Mouse (Mus musculus): ENCODE results near the gene Mei1. TPM values are rescaled to one million over a fixed set of nuclear protein-coding genes. Genes with fewer than 3 reads are reported as not detected.

Mei1 gene
- total and polyA plus RNA-seq, 3 experiments, result 0.05 TPM; not detected in 2

- Histone ChIP-seq H3K9me3 (replicated peaks) (no peaks in the 10 kb centered on the region), H3K4me3 (ENCODE audit: low read depth, low read length) (peak overlapping the region; percentile 66; the same call in 1 of the 2 replicates), H3K4me1 (ENCODE audit: insufficient read depth, low read depth, low read length) (peaks cover 82% of the 10 kb centered on the region), H3K36me3 (replicated peaks) (peaks cover 63% of the 10 kb centered on the region), H3K27me3 (ENCODE audit: insufficient read depth, low read length) (no peaks in the 10 kb centered on the region)
- ATAC-seq (ENCODE audit: extremely low read depth, insufficient number of reproducible peaks, low FRiP score, poor library complexity, severe bottlenecking), result no peak
- DNase-seq (ENCODE audit: low spot score), result no peak
- peak; percentile 96 for TF ChIP-seq CTCF (IDR thresholded peaks at IDR 0.05; ENCODE audit: low read depth, low read length)
- no peak for TF ChIP-seq GATA1 (IDR thresholded peaks at IDR 0.05; ENCODE audit: borderline replicate concordance, low read length)
- no peak for TF ChIP-seq GATA2 (IDR thresholded peaks at IDR 0.05; ENCODE audit: borderline replicate concordance, low read depth, low read length)
- TF ChIP-seq POLR2AphosphoS5 (IDR thresholded peaks at IDR 0.05; ENCODE audit: insufficient replicate concordance, low read depth, low read length), result no peak; the same call in 1 of the 2 replicates
These were observed 95.8 kb downstream of the Mei1 start for GRCm38 (mm10) chr15:82165332-82166239.

- ATAC-seq (ENCODE audit: extremely low read depth, insufficient number of reproducible peaks, low FRiP score, poor library complexity, severe bottlenecking) (peak; percentile 12; the same call in 1 of the 2 replicates), DNase-seq (ENCODE audit: low spot score) (no peak)
- Histone ChIP-seq H3K36me3 (replicated peaks) (peaks cover 63% of the 10 kb centered on the region), H3K27me3 (ENCODE audit: insufficient read depth, low read length) (no peaks in the 10 kb centered on the region), H3K9me3 (replicated peaks) (no peaks in the 10 kb centered on the region), H3K4me3 (ENCODE audit: low read depth, low read length) (peak overlapping the region; percentile 66; the same call in 1 of the 2 replicates), H3K4me1 (ENCODE audit: insufficient read depth, low read depth, low read length) (peaks cover 73% of the 10 kb centered on the region)
- TF ChIP-seq TAL1 (conservative IDR thresholded peaks at IDR 0.05; ENCODE audit: low read depth, low read length) (no peak), GATA1 (IDR thresholded peaks at IDR 0.05; ENCODE audit: borderline replicate concordance, low read length) (no peak), GATA2 (IDR thresholded peaks at IDR 0.05; ENCODE audit: borderline replicate concordance, low read depth, low read length) (no peak), CTCF (IDR thresholded peaks at IDR 0.05; ENCODE audit: low read depth, low read length) (no peak), POLR2AphosphoS5 (IDR thresholded peaks at IDR 0.05; ENCODE audit: insufficient replicate concordance, low read depth, low read length) (no peak)
These were observed 96.7 kb downstream of the Mei1 start for GRCm38 (mm10) chr15:82166240-82167100.

DNA sequence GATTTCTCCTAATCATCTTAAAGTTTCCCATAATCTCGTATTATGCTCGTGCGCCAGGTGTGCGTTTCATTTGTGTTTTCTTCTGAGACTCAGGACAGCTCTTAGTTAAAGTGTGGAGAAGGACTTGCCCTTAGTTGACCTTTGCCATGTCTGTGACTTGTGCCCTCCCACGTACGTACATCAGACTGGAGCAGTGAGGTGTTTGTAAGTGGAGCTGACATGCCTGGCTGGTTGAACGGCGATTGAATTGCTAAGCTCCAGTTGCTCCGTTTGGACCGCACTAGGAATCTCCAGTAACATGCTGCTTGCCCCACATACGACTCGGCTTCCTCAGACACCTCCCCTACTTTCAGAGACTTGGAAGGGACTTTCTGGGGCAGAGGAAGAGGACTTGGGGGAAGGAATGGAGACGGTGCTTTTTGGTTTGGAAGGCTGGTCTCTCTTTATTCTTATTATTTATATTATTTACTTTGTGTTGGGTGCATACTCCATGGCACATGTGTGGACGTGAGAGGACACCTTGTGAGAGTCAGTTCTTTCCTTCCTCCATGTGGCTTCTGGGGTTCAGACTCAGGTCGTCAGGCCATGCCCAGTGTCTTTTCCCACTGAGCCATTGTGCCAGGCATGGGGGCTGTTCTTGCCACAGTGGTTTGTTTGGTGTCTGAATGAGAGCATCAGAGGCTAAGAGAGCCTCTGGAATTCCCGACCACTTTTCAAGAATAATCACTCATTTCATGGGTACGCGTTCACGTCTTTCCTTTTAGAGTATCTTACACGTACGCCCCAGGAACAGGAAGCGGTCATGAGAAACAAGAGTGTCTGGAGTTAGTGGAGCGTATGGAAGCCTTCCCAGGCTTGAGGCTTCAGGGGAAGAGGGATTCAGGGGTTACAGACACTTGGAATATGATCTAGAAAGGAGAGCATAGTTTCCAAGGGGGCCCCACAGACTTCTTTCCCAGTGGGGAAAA, 97.7 kb downstream of the Mei1 start:
- DNase-seq (ENCODE audit: low spot score) (no peak), ATAC-seq (ENCODE audit: extremely low read depth, insufficient number of reproducible peaks, low FRiP score, poor library complexity, severe bottlenecking) (no peak)
- H3K9me3 ChIP-seq (replicated peaks), result no peaks in the 10 kb centered on the region
- peaks cover 68% of the 10 kb centered on the region for H3K36me3 ChIP-seq (replicated peaks)
- peaks cover 63% of the 10 kb centered on the region for H3K4me1 ChIP-seq (ENCODE audit: insufficient read depth, low read depth, low read length)
- no peaks in the 10 kb centered on the region for H3K27me3 ChIP-seq (ENCODE audit: insufficient read depth, low read length)
- no peak overlapping the region; the same call in 1 of the 2 replicates for H3K4me3 ChIP-seq (ENCODE audit: low read depth, low read length)
- TF ChIP-seq POLR2AphosphoS5 (IDR thresholded peaks at IDR 0.05; ENCODE audit: insufficient replicate concordance, low read depth, low read length), result no peak
- no peak for TF ChIP-seq TAL1 (conservative IDR thresholded peaks at IDR 0.05; ENCODE audit: low read depth, low read length)
- TF ChIP-seq GATA1 (IDR thresholded peaks at IDR 0.05; ENCODE audit: borderline replicate concordance, low read length), result no peak

DNA sequence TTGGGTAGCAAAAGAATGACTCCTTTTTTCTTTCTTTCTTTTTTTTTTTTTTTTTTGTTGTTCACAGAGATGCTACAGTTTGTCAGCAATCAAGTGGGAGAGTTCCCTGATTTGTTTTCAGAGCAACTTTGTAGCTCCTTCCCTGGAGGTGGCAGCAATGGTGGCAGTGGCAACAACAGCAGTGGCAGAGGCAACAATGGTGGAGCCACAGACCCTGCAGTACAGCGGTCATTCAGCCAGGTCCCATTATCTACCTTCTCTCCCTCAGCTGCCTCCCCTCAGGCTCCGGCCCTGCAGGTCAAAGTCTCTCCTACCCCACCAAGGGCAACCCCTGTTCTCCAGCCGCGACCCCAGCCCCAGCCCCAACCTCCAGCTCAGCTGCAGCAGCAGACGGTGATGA, 99.9 kb downstream of the Mei1 start:
- TF ChIP-seq CTCF (IDR thresholded peaks at IDR 0.05; ENCODE audit: low read depth, low read length), result no peak
- TF ChIP-seq TAL1 (conservative IDR thresholded peaks at IDR 0.05; ENCODE audit: low read depth, low read length), result no peak
- no peak for TF ChIP-seq GATA1 (IDR thresholded peaks at IDR 0.05; ENCODE audit: borderline replicate concordance, low read length)
- no peak for TF ChIP-seq GATA2 (IDR thresholded peaks at IDR 0.05; ENCODE audit: borderline replicate concordance, low read depth, low read length)
- no peak for TF ChIP-seq POLR2AphosphoS5 (IDR thresholded peaks at IDR 0.05; ENCODE audit: insufficient replicate concordance, low read depth, low read length)
- H3K4me3 ChIP-seq (ENCODE audit: low read depth, low read length), result no peak overlapping the region
- peaks cover 83% of the 10 kb centered on the region for H3K36me3 ChIP-seq (replicated peaks)
- no peaks in the 10 kb centered on the region for H3K27me3 ChIP-seq (ENCODE audit: insufficient read depth, low read length)
- DNase-seq (ENCODE audit: low spot score) (no peak), ATAC-seq (ENCODE audit: extremely low read depth, insufficient number of reproducible peaks, low FRiP score, poor library complexity, severe bottlenecking) (no peak)
- H3K9me3 ChIP-seq (replicated peaks), result no peaks in the 10 kb centered on the region
- peaks cover 44% of the 10 kb centered on the region for H3K4me1 ChIP-seq (ENCODE audit: insufficient read depth, low read depth, low read length)

DNA sequence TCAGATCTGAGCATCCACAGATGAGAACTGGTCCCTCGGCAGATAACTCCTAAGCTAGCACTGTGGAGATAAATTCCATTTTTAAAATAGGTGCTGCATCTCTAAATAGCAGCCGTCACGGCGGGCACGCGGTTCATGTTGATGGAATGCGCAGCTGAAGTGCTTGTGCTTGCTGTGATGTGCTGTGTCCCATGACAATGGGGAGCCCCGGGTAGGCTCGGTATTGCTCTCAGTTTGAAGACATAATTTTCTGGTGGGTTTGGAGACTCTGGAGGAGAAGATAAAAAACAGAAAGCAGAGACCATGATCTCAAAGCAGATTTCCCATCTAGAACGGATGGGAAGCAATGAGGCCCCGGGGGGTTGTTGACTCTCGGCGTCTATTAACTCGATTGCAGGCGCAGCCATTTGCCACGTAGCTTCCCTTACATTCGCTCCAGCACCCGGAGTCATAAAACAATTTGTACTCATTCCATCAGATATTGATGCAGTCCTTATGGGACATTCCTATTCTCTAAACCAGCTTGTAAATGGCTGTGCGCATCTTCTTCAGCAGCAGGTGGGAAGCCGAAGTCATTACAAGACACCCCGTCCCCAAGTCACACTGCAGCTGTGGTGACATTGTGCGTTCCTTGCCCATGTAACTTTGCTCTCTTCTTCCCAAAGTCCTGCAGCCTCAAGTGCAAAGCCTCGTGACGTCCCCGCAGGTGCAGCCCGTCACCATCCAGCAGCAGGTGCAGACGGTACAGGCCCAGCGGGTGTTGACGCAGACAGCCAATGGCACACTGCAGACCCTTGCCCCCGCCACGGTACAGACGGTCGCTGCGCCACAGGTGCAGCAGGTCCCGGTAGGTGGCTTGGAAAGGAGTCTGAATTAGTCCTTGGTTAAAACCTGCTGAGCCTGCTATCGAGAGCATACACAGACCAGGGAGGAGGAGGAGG, 100.9 kb downstream of the Mei1 start:
- Histone ChIP-seq H3K27me3 (ENCODE audit: insufficient read depth, low read length) (no peaks in the 10 kb centered on the region), H3K4me1 (ENCODE audit: insufficient read depth, low read depth, low read length) (peaks cover 35% of the 10 kb centered on the region), H3K4me3 (ENCODE audit: low read depth, low read length) (no peak overlapping the region), H3K9me3 (replicated peaks) (no peaks in the 10 kb centered on the region), H3K36me3 (replicated peaks) (peaks cover 93% of the 10 kb centered on the region)
- ATAC-seq (ENCODE audit: extremely low read depth, insufficient number of reproducible peaks, low FRiP score, poor library complexity, severe bottlenecking) (no peak), DNase-seq (ENCODE audit: low spot score) (no peak)
- no peak for TF ChIP-seq TAL1 (conservative IDR thresholded peaks at IDR 0.05; ENCODE audit: low read depth, low read length)
- no peak for TF ChIP-seq CTCF (IDR thresholded peaks at IDR 0.05; ENCODE audit: low read depth, low read length)
- TF ChIP-seq POLR2AphosphoS5 (IDR thresholded peaks at IDR 0.05; ENCODE audit: insufficient replicate concordance, low read depth, low read length), result no peak
- TF ChIP-seq GATA2 (IDR thresholded peaks at IDR 0.05; ENCODE audit: borderline replicate concordance, low read depth, low read length), result no peak
- no peak for TF ChIP-seq GATA1 (IDR thresholded peaks at IDR 0.05; ENCODE audit: borderline replicate concordance, low read length)

All from G1E (cell line).